Mouse (Mus musculus) intestine, embryonic 16.5 days (tissue): ENCODE data around the gene Spaca7. TPM values are rescaled to one million over a fixed set of nuclear protein-coding genes. Genes with fewer than 3 reads are reported as not detected.

ENCODE experiments used
- ATAC-seq: fragments of 200-750 bp; cut with Nextera tagmentation; 2 replicates; pipeline ENCODE4 v1.8.0; 2017; ENCODE audit warnings: moderate TSS enrichment, moderate library complexity
- H3K27ac ChIP-seq: fragments of 300-500 bp; sonication (generic); 2 replicates; pipeline ENCODE4 v1.5.1; 2014; ENCODE audit warnings: mild to moderate bottlenecking, low read length
- H3K27me3 ChIP-seq: fragments of 300-500 bp; sonication (generic); replicated peaks from 2 replicates; pipeline ENCODE4 v1.6.1; 2014; ENCODE audit warnings: low read length, control low read depth, mixed read lengths; ENCODE audit not compliant: control insufficient read depth, insufficient read depth
- H3K36me3 ChIP-seq: fragments of 300-500 bp; sonication (generic); 2 replicates; pipeline ENCODE4 v1.6.1; 2014; ENCODE audit warnings: low read length, control low read depth; ENCODE audit not compliant: control insufficient read depth, insufficient read depth
- H3K4me1 ChIP-seq: fragments of 300-500 bp; sonication (generic); 2 replicates; pipeline ENCODE4 v1.6.1; 2014; ENCODE audit warnings: low read length, control low read depth, mixed read lengths; ENCODE audit not compliant: control insufficient read depth, insufficient read depth
- H3K4me2 ChIP-seq: fragments of 300-500 bp; sonication (generic); 2 replicates; pipeline ENCODE4 v1.6.1; 2014; ENCODE audit warnings: low read depth, low read length, control low read depth
- H3K4me3 ChIP-seq: fragments of 300-500 bp; sonication (generic); 2 replicates; pipeline ENCODE4 v1.5.1; 2014; ENCODE audit warnings: mild to moderate bottlenecking, low read length
- H3K9ac ChIP-seq: fragments of 300-500 bp; sonication (generic); 2 replicates; pipeline ENCODE4 v1.6.1; 2014; ENCODE audit warnings: low read depth, low read length
- H3K9me3 ChIP-seq: fragments of 300-500 bp; sonication (generic); 2 replicates; pipeline ENCODE4 v1.6.1; 2016; ENCODE audit warnings: low read length, control low read depth; ENCODE audit not compliant: control insufficient read depth
- WGBS: fragments of 180-500 bp; shearing (Covaris S2); extraction: QIAGEN DNeasy Blood & Tissue Kit; methylation state at CpG from one replicate; pipeline ENCODE4 v1.1.7; 2014; 5-methylcytosine and 5-hydroxymethylcytosine counted together
- polyA plus RNA-seq: library from polyadenylated mRNA; unstranded; fragments of >200 nt; fragmentation: Nextera tagmentation; extraction: Ambion mirVana; gene quantifications from 2 replicates; pipeline ENCODE4 v1.2.1, GENCODE M21; 2015

The Spaca7 gene
- polyA plus RNA-seq, 1 experiment from 2014 or later = not detected

GRCm38 (mm10) chr8:12548680-12549079 is 24.1 kb upstream of the Spaca7 start:
- no peaks in the 10 kb centered on the region for H3K4me1 ChIP-seq
- no peaks in the 10 kb centered on the region for H3K9me3 ChIP-seq
- no peak for ATAC-seq
- H3K9ac ChIP-seq = no peak overlapping the region
- no peak overlapping the region for H3K27ac ChIP-seq
- 0 out of 2 replicates have a peak, but pooled peaks cover 5% of the 10 kb centered on the region for H3K27me3 ChIP-seq
- H3K4me2 ChIP-seq = no peak overlapping the region
- no peaks in the 10 kb centered on the region for H3K36me3 ChIP-seq
- WGBS = 33% methylated on average over 5 of the region's 5 CpGs
- no peak overlapping the region for H3K4me3 ChIP-seq

GRCm38 (mm10) chr8:12555515-12556145 is 17.2 kb upstream of the Spaca7 start:
- Histone ChIP-seq H3K27me3 (0 out of 2 replicates have a peak, but pooled peaks cover 3% of the 10 kb centered on the region), H3K27ac (no peak overlapping the region), H3K4me1 (no peaks in the 10 kb centered on the region), H3K9ac (no peak overlapping the region), H3K36me3 (no peaks in the 10 kb centered on the region), H3K4me3 (no peak overlapping the region), H3K4me2 (no peak overlapping the region), H3K9me3 (no peaks in the 10 kb centered on the region)
- WGBS = 55% methylated on average over 15 of the region's 15 CpGs
- ATAC-seq = no peak

- no peaks in the 10 kb centered on the region for H3K4me1 ChIP-seq
- WGBS = 68% methylated on average over 3 of the region's 3 CpGs
- no peak for ATAC-seq
These were observed 14.0 kb upstream of the Spaca7 start for GRCm38 (mm10) chr8:12558786-12559185.

DNA sequence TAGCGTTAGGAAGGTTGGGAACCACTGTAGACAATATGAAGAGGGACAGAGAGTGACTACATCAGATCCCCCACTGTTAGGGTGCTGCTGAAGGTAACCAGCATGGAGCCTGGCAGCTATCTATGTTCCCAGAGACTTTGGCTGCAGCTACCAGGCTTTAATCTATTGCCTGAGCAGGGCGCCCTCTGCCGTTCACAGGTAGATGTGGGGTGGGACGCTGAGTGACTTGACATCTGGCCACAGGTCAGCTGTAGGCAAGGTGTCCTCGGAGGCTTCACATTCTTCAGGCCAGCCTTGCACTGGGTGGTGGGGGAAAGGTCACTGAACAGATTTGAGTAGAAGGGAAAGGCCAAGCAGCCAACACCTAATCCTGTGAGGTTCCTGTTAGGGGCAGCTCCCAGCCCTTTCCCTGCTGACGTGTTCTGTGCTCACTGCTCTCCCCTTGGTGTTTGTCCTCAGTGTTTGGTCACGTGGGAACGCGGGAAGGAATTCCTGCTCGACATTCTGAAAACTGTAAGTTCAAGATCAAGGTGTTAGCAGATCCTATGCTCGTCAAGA is 11.3 kb upstream of the Spaca7 start:
- Histone ChIP-seq H3K4me2 (no peak overlapping the region), H3K4me3 (no peak overlapping the region), H3K36me3 (no peaks in the 10 kb centered on the region), H3K9ac (no peak overlapping the region), H3K27ac (no peak overlapping the region), H3K27me3 (peaks cover 8% of the 10 kb centered on the region; the same call in 1 of the 2 replicates), H3K4me1 (no peaks in the 10 kb centered on the region), H3K9me3 (no peaks in the 10 kb centered on the region)
- no peak for ATAC-seq
- WGBS = 15% methylated on average over 11 of the region's 11 CpGs

More at GRCm38 (mm10) chr8:12558786-12559185, 14.0 kb upstream of the Spaca7 start:
- Histone ChIP-seq H3K9me3 (no peaks in the 10 kb centered on the region), H3K27ac (no peak overlapping the region), H3K9ac (no peak overlapping the region), H3K4me2 (no peak overlapping the region), H3K4me3 (no peak overlapping the region), H3K27me3 (peaks cover 8% of the 10 kb centered on the region; the same call in 1 of the 2 replicates), H3K36me3 (no peaks in the 10 kb centered on the region)

- Histone ChIP-seq H3K27ac (no peak overlapping the region), H3K4me2 (no peak overlapping the region), H3K36me3 (no peaks in the 10 kb centered on the region), H3K4me3 (no peak overlapping the region), H3K27me3 (peaks cover 5% of the 10 kb centered on the region; the same call in 1 of the 2 replicates), H3K4me1 (no peaks in the 10 kb centered on the region), H3K9ac (no peak overlapping the region), H3K9me3 (no peaks in the 10 kb centered on the region)
- no peak; the same call in 1 of the 2 replicates for ATAC-seq
- 7% methylated on average over 4 of the region's 4 CpGs for WGBS
These were observed 8.5 kb upstream of the Spaca7 start for GRCm38 (mm10) chr8:12564307-12564706.

GRCm38 (mm10) chr8:12565488-12565887 is 7.3 kb upstream of the Spaca7 start:
- Histone ChIP-seq H3K27me3 (peaks cover 5% of the 10 kb centered on the region; the same call in 1 of the 2 replicates), H3K4me2 (no peak overlapping the region), H3K4me1 (no peaks in the 10 kb centered on the region), H3K36me3 (no peaks in the 10 kb centered on the region), H3K4me3 (no peak overlapping the region), H3K9ac (no peak overlapping the region), H3K27ac (no peak overlapping the region), H3K9me3 (no peaks in the 10 kb centered on the region)
- 76% methylated on average over 10 of the region's 10 CpGs for WGBS
- no peak for ATAC-seq

GRCm38 (mm10) chr8:12566509-12566908 is 6.3 kb upstream of the Spaca7 start:
- H3K4me2 ChIP-seq = no peak overlapping the region
- WGBS = 55% methylated on average over 7 of the region's 7 CpGs
- H3K9ac ChIP-seq = no peak overlapping the region
- no peak overlapping the region for H3K4me3 ChIP-seq
- no peaks in the 10 kb centered on the region for H3K36me3 ChIP-seq
- no peak for ATAC-seq
- no peaks in the 10 kb centered on the region for H3K9me3 ChIP-seq
- peaks cover 5% of the 10 kb centered on the region; the same call in 1 of the 2 replicates for H3K27me3 ChIP-seq
- no peak overlapping the region for H3K27ac ChIP-seq
- H3K4me1 ChIP-seq = no peaks in the 10 kb centered on the region

- Histone ChIP-seq H3K9me3 (no peaks in the 10 kb centered on the region), H3K27me3 (no peaks in the 10 kb centered on the region), H3K4me2 (no peak overlapping the region), H3K36me3 (no peaks in the 10 kb centered on the region), H3K9ac (no peak overlapping the region), H3K4me1 (no peaks in the 10 kb centered on the region), H3K27ac (no peak overlapping the region), H3K4me3 (no peak overlapping the region)
- WGBS = 76% methylated on average over 5 of the region's 5 CpGs
- no peak for ATAC-seq
These were observed 3.2 kb downstream of the Spaca7 start for GRCm38 (mm10) chr8:12576003-12576402.

DNA sequence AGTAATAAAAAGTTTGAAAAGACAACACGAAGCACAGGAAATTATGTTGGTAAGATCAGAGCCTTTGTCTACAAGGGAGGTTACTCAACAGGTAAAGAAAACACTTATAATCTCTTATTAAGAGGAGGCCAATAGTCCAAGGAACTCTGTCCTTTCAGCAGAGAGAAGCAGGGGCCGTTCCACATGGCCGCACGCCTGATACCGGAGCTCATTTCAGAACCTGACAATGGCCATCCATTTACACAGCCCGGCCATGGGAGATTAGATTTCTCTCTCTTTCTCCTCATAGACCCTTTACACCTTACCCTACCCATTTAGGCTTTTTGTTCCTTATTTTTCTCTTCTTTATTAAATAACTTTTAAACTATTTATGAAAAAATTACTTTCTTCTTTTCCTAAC is 3.9 kb downstream of the Spaca7 start:
- no peak for ATAC-seq
- Histone ChIP-seq H3K27ac (no peak overlapping the region), H3K4me1 (no peaks in the 10 kb centered on the region), H3K4me3 (no peak overlapping the region), H3K4me2 (no peak overlapping the region), H3K36me3 (no peaks in the 10 kb centered on the region), H3K9me3 (no peaks in the 10 kb centered on the region), H3K9ac (no peak overlapping the region), H3K27me3 (no peaks in the 10 kb centered on the region)
- 72% methylated on average over 6 of the region's 6 CpGs for WGBS
